22 mouse cellular contexts compared by ENCODE assay signal in the genomic region with DNA sequence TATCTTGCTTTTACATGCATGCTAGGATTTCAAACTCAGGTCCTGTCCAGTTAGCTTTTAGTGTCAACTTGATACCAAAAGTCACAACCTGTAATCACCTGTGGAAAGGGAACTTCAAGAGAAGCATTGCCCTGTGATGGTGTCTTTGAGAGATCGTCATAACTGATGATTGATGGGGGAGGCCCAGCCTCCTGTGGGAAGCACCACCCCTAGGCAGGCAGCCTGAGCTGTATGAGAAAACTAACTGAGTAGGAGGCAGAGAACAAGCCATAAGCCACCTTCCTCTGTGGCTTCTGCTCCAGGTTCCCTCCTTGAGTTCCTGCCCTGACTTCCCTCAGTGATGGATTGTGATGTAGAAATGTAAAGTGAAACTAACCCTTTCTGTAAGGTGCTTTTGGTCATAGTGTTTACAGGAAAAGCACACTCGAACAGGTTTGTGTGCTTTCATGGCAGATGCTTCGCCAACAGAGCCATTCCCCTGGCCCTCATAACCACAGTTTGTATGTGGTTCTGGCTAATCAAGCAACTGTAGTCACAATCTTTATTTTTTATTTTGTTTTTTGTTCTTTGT. TPM values are rescaled to one million over a fixed set of nuclear protein-coding genes. Genes with fewer than 3 reads are reported as not detected.
DNase-seq lines count a peak whose midpoint lies in the region; ATAC-seq and TF ChIP-seq lines count a peak whose summit lies in the region.
"Had no signal": no experiment of that assay in that cellular context is flagged by ENCODE, and none has a peak within 500 bp of the region (broad histone marks: within the 10 kb centered on the region; RNA-seq: fewer than 3 reads in every experiment).

No protein-coding gene starts in this region.

- H3K9me3 ChIP-seq in liver, postnatal 0 days (ENCODE audit: low read length), result no peaks in the 10 kb centered on the region
- H3K9me3 ChIP-seq in liver, embryonic 12.5 days (replicated peaks), result no peaks in the 10 kb centered on the region
- H3K9me3 ChIP-seq in midbrain, embryonic 16.5 days (replicated peaks; ENCODE audit: control insufficient read depth, low read length, poor library complexity, severe bottlenecking), result no peaks in the 10 kb centered on the region
- no peaks in the 10 kb centered on the region for H3K9me3 ChIP-seq in midbrain, embryonic 13.5 days
- H3K9me3 ChIP-seq: embryonic facial prominence, embryonic 12.5 days; heart, embryonic 10.5 days; hindbrain, embryonic 15.5 days; limb, embryonic 15.5 days had no signal

- ATAC-seq in liver, postnatal 0 days, result no peak
- ATAC-seq in liver, embryonic 12.5 days, result no peak
- ATAC-seq in megakaryocyte progenitor cell, adult 5-6 weeks (replicated peaks; ENCODE audit: poor library complexity), result peak; percentile 10; the same call in 1 of the 2 replicates
- no peak for ATAC-seq in midbrain, embryonic 16.5 days
- ATAC-seq in midbrain, embryonic 13.5 days, result no peak
- ATAC-seq: Patski had no signal

- no peak for TF ChIP-seq EP300 in liver, postnatal 0 days (IDR thresholded peaks at IDR 0.05; ENCODE audit: low read depth)

- H3K27me3 ChIP-seq in liver, postnatal 0 days (ENCODE audit: insufficient read depth, low read length), result no peaks in the 10 kb centered on the region
- H3K27me3 ChIP-seq in liver, embryonic 12.5 days (replicated peaks), result no peaks in the 10 kb centered on the region
- H3K27me3 ChIP-seq in midbrain, embryonic 16.5 days (ENCODE audit: control insufficient read depth, insufficient read depth, low read depth, low read length), result no peaks in the 10 kb centered on the region
- H3K27me3 ChIP-seq in midbrain, embryonic 13.5 days, result 0 out of 2 replicates have a peak, but pooled peaks cover under 1% of the 10 kb centered on the region
- H3K27me3 ChIP-seq: embryonic facial prominence, embryonic 12.5 days; hindbrain, embryonic 15.5 days; limb, embryonic 15.5 days; Patski had no signal

- no peak overlapping the region for H3K4me2 ChIP-seq in liver, postnatal 0 days (ENCODE audit: low read depth, low read length)
- H3K4me2 ChIP-seq in liver, embryonic 12.5 days, result no peak overlapping the region
- no peak overlapping the region for H3K4me2 ChIP-seq in midbrain, embryonic 16.5 days (ENCODE audit: low read length)
- no peak overlapping the region for H3K4me2 ChIP-seq in midbrain, embryonic 13.5 days (replicated peaks)
- H3K4me2 ChIP-seq: embryonic facial prominence, embryonic 12.5 days; hindbrain, embryonic 15.5 days; limb, embryonic 15.5 days had no signal

- no peak overlapping the region for H3K4me3 ChIP-seq in liver, postnatal 0 days (ENCODE audit: low read depth, low read length)
- H3K4me3 ChIP-seq in liver, embryonic 12.5 days, result no peak overlapping the region
- no peak overlapping the region for H3K4me3 ChIP-seq in brown adipose tissue, adult 24 weeks (ENCODE audit: insufficient read depth, low read depth, low read length)
- no peak overlapping the region for H3K4me3 ChIP-seq in midbrain, embryonic 16.5 days (ENCODE audit: low read depth, low read length)
- H3K4me3 ChIP-seq in midbrain, embryonic 13.5 days (replicated peaks), result no peak overlapping the region
- H3K4me3 ChIP-seq: embryonic facial prominence, embryonic 12.5 days; heart, embryonic 10.5 days; hindbrain, embryonic 15.5 days; limb, embryonic 15.5 days; megakaryocyte, embryonic 14.5 days had no signal

- H3K9ac ChIP-seq in liver, postnatal 0 days (replicated peaks), result no peak overlapping the region
- H3K9ac ChIP-seq in liver, embryonic 12.5 days, result no peak overlapping the region
- H3K9ac ChIP-seq in midbrain, embryonic 16.5 days (ENCODE audit: low read depth, low read length), result no peak overlapping the region
- H3K9ac ChIP-seq in midbrain, embryonic 13.5 days (replicated peaks), result no peak overlapping the region
- H3K9ac ChIP-seq: embryonic facial prominence, embryonic 12.5 days; hindbrain, embryonic 15.5 days; limb, embryonic 15.5 days had no signal

- H3K27ac ChIP-seq in liver, postnatal 0 days (ENCODE audit: low read depth), result peak overlapping the region; percentile 84
- H3K27ac ChIP-seq in liver, embryonic 12.5 days, result no peak overlapping the region
- peak overlapping the region; percentile 19; the same call in 1 of the 2 replicates for H3K27ac ChIP-seq in brown adipose tissue, adult 24 weeks (replicated peaks; ENCODE audit: low read depth, low read length)
- H3K27ac ChIP-seq in midbrain, embryonic 16.5 days (ENCODE audit: low read length), result no peak overlapping the region
- H3K27ac ChIP-seq in midbrain, embryonic 13.5 days, result no peak overlapping the region
- H3K27ac ChIP-seq: embryonic facial prominence, embryonic 12.5 days; hindbrain, embryonic 15.5 days; limb, embryonic 15.5 days had no signal

- WGBS in liver, postnatal 0 days (ENCODE audit: insufficient replicate concordance), result 50% methylated on average over 3 of the region's 3 CpGs
- 69% methylated on average over 3 of the region's 3 CpGs for WGBS in liver, embryonic 12.5 days (ENCODE audit: insufficient replicate concordance)
- 86% methylated on average over 3 of the region's 3 CpGs for WGBS in midbrain, embryonic 16.5 days
- WGBS in midbrain, embryonic 13.5 days, result 83% methylated on average over 3 of the region's 3 CpGs

- no peaks in the 10 kb centered on the region for H3K36me3 ChIP-seq in liver, postnatal 0 days (replicated peaks; ENCODE audit: insufficient read depth, low read length)
- no peaks in the 10 kb centered on the region for H3K36me3 ChIP-seq in liver, embryonic 12.5 days
- H3K36me3 ChIP-seq in midbrain, embryonic 16.5 days (ENCODE audit: control insufficient read depth, insufficient read depth, low read length), result no peaks in the 10 kb centered on the region
- no peaks in the 10 kb centered on the region for H3K36me3 ChIP-seq in midbrain, embryonic 13.5 days
- H3K36me3 ChIP-seq: embryonic facial prominence, embryonic 12.5 days; heart, embryonic 10.5 days; hindbrain, embryonic 15.5 days; limb, embryonic 15.5 days had no signal

- TF ChIP-seq CTCF in liver, postnatal 0 days (IDR thresholded peaks at IDR 0.05; ENCODE audit: low read depth), result no peak

- DNase-seq in liver, postnatal 0 days, result no peak
- DNase-seq in CD4-positive, CD25-positive, alpha-beta regulatory T cell, adult 2 months (ENCODE audit: low read depth, low spot score), result peak; percentile 24
- no peak for DNase-seq in kidney, postnatal 10 days
- DNase-seq: adrenal gland, postnatal 36 days; cerebellum, postnatal 25 days; gastrocnemius, postnatal 10 days; heart, postnatal 14 days; kidney, adult 2 months; kidney, postnatal 25 days; lung, adult 18-20 months; spleen, adult 18-20 months had no signal

- peaks cover 30% of the 10 kb centered on the region for H3K4me1 ChIP-seq in liver, postnatal 0 days (ENCODE audit: insufficient read depth)
- H3K4me1 ChIP-seq in liver, embryonic 12.5 days, result no peaks in the 10 kb centered on the region
- peaks cover 9% of the 10 kb centered on the region for H3K4me1 ChIP-seq in brown adipose tissue, adult 24 weeks (ENCODE audit: control insufficient read depth, insufficient read depth, insufficient read length, low read length)
- H3K4me1 ChIP-seq in midbrain, embryonic 16.5 days (ENCODE audit: control insufficient read depth, insufficient read depth, low read length), result no peaks in the 10 kb centered on the region
- H3K4me1 ChIP-seq in midbrain, embryonic 13.5 days (replicated peaks), result no peaks in the 10 kb centered on the region
- H3K4me1 ChIP-seq: embryonic facial prominence, embryonic 12.5 days; heart, embryonic 10.5 days; hindbrain, embryonic 15.5 days had no signal

RNA-seq across cellular contexts. Expression of gene Rab7, which starts 19.1 kb away (rescaled TPM):
- 110 and 111 TPM in 2 replicates for polyA plus RNA-seq in liver, postnatal 0 days (2015; fragmentation: Nextera tagmentation; extraction: Ambion mirVana)
- polyA plus RNA-seq in liver, embryonic 12.5 days (2016; fragmentation: Nextera tagmentation; extraction: Ambion mirVana), result 134 and 135 TPM in 2 replicates
- 202 and 234 TPM in 2 replicates for polyA plus RNA-seq in brown adipose tissue, adult 24 weeks (2012; ENCODE audit: insufficient read depth, insufficient read length, missing spikeins)
- 262 and 265 TPM in 2 replicates for total RNA-seq in megakaryocyte progenitor cell, adult 5-6 weeks (2015)
- 76.2 and 93.7 TPM in 2 replicates for total RNA-seq in megakaryocyte progenitor cell, adult 5-6 weeks (2017)
- 357 and 370 TPM in 2 replicates for polyA plus RNA-seq in midbrain, embryonic 16.5 days (2015; fragmentation: Nextera tagmentation; extraction: Ambion mirVana)
- polyA plus RNA-seq in midbrain, embryonic 13.5 days (2015; fragmentation: Nextera tagmentation; extraction: Ambion mirVana), result 271 and 287 TPM in 2 replicates

RNA-seq across cellular contexts. Expression of gene Rpn1, which starts 20.1 kb away (rescaled TPM):
- 102 and 112 TPM in 2 replicates for polyA plus RNA-seq in liver, postnatal 0 days (2015; fragmentation: Nextera tagmentation; extraction: Ambion mirVana)
- polyA plus RNA-seq in liver, embryonic 12.5 days (2016; fragmentation: Nextera tagmentation; extraction: Ambion mirVana), result 241 and 253 TPM in 2 replicates
- polyA plus RNA-seq in brown adipose tissue, adult 24 weeks (2012; ENCODE audit: insufficient read depth, insufficient read length, missing spikeins), result 42.2 and 50.8 TPM in 2 replicates
- total RNA-seq in megakaryocyte progenitor cell, adult 5-6 weeks (2015), result 200 and 205 TPM in 2 replicates
- 385 and 395 TPM in 2 replicates for total RNA-seq in megakaryocyte progenitor cell, adult 5-6 weeks (2017)
- polyA plus RNA-seq in midbrain, embryonic 16.5 days (2015; fragmentation: Nextera tagmentation; extraction: Ambion mirVana), result 321 and 328 TPM in 2 replicates
- polyA plus RNA-seq in midbrain, embryonic 13.5 days (2015; fragmentation: Nextera tagmentation; extraction: Ambion mirVana), result 257 TPM in 2 replicates

Comparison
In these comparisons a context has a peak if more than half of its experiments do, and no peak if none do; other contexts are left out.
1. H3K27ac ChIP-seq: peak in liver, postnatal 0 days (single experiment) and brown adipose tissue, adult 24 weeks (single experiment); none in liver, embryonic 12.5 days (single experiment), midbrain, embryonic 16.5 days (single experiment) and midbrain, embryonic 13.5 days (single experiment).